Mouse (Mus musculus): ENCODE data around the gene Zbtb5.
"Not testable (repeated sequence)": the region's sequence is repeated elsewhere in the genome, so short reads cannot be mapped to it uniquely, and the experiment has no call there.

Zbtb5 gene

GRCm38 (mm10) chr4:45011581-45012104 lies 569 bp downstream of the Zbtb5 start:
- DNase-seq (ENCODE audit: low spot score in 2 of 2): no peak

DNA sequence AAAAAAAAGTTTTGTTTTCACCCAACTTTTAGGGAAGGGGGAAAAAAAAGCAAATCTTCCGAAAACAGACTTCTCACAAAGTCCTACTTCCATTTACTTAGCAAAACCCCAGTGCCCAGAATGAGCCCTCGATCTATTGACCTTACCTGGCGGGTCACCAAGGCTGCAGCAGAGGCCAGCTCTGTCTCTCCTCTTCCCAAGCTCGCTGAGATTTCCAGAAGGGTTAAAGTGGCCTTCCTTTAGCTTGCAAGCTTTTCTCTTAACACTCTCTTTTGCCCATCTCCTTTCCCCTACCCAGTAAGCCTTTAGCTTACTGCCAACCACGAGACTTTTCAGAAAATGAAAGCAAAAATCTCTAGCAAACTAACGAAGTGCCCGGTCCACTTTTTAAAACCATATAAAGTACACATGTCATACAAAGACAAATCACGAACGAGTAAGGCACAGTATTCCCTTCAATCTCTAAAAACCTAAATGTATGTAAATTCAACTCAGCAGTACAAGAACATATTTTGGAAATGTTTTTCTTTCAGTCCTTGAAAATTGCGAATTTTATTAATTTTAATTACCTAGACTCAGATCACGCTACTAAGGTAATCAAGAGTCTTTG lies 1.3 kb downstream of the Zbtb5 start:
- DNase-seq (ENCODE audit: low spot score in 2 of 2): no peak

DNA sequence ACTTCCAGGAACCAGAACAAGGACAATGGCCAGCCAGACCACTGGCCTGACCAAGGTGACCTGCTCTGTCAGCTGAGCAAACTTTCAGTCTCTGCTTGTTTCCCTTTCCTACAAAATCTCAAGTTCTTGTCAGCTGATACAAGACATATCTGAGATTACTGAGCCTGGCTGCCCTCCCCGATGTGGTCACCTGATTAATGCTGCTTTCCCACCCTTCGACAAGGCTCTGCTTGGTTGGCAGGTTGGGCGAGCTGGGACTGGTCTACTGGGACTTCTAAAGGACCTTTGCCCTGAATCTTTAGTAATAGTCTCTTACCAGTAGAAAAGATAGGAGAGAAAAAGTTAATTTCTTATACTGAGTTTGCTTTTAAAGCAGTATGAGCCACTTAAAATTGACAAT lies 6.8 kb downstream of the Zbtb5 start:
- DNase-seq (ENCODE audit: low spot score in 2 of 2): no peak

- no peak for DNase-seq (ENCODE audit: low spot score in 2 of 2)
Measured at GRCm38 (mm10) chr4:45000001-45000400, 12.2 kb downstream of the Zbtb5 start.

DNA sequence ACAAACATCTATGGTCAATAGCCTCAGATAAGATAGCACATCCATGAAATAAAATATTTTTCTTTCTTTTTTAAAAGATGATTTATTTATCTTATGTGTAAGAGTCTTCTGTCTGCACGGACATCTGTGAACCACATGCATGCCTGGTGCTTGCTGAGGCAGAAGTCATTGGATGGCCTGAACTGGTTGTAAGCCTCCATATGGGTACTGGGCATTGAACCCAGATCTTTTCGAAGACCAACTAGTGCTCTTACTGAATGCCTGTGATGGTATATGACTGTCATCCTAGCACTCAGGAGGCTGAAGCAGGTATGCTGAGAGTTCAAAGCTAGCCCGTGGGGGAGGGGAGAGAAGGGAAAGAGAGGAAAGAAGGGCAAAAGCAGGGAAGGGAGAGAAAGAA lies 14.1 kb downstream of the Zbtb5 start:
- no peak for DNase-seq (ENCODE audit: low spot score in 2 of 2)

DNA sequence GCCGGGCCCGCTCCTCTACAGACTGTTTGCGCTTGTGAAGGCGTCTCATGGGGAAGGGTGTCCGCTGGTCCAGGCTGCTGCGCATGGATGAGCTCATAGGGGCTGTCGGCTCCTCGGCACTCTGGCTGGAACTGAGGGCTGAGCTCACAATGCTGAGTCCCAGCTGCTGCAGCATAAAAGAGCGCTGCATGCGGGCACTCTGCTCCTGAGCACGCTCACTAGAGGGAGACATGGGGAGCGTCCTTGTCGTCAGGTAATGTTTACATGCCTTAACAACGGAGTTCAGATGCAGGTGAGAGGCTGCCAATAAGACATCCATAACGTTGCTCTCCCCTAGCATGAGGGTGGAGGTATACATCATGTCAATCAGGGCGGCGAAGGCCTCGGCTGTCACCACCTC lies 17.4 kb downstream of the Zbtb5 start:
- no peak for DNase-seq (ENCODE audit: low spot score in 2 of 2)

DNA sequence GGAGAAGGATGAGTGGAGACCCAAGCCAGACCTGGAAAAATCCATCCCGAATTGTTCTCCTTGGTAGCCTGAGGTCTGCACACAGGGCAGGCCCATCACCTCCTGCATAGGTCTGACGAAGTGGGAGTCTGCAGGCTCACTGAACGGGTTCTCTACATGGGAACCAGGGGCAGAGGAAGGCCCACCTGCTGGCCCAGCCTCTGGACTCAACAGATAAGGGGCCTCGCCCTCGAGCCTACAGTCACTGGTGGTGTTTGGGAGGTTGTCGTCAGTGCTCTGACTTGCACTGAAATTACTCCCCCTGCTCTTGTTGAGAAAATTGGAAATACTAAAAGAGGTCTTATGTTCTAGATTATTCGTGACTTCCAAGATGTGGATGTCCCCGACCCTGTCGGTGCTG lies 18.4 kb downstream of the Zbtb5 start:
- no peak for DNase-seq (ENCODE audit: low spot score in 2 of 2)

DNA sequence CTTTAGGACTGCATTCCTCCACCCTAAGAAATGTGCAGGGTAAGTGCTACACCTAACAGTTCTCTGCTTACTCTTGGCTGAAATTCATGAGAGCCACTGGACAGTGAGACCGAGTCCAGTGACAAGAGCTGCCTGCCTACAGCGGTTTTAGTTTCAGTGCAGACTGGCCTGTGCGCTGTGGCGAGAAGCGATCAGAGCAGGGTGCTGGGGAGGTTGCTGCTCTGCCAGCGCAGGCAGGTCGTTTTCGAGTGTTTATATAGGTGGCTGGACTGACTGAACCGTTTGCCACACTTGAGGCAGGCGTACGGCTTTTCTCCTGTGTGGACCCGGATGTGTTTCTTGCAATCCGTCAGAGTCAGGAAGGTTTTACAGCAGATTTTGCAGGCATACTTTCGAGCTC lies 19.0 kb downstream of the Zbtb5 start:
- DNase-seq (ENCODE audit: low spot score in 2 of 2): not testable (repeated sequence)

DNA sequence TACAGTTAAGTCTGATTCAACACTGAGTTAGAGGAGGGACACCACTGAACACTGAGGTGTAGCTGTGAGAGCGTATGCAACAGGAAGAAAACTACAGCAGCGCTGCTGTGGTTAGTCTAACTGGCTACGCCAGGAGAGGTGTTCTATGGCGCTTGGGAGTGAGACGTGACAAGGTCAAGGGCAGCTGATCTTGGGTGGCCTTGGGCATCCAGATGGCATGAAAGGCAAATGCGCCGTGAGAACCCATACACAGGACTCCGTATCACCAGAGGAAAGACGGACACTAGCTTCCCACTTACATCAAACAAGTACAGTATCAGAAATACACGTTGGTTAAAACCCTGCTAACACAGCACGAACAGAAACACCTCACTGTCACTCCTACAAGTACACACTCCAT lies 19.9 kb downstream of the Zbtb5 start:
- not testable (repeated sequence) for DNase-seq (ENCODE audit: low spot score in 2 of 2)

DNA sequence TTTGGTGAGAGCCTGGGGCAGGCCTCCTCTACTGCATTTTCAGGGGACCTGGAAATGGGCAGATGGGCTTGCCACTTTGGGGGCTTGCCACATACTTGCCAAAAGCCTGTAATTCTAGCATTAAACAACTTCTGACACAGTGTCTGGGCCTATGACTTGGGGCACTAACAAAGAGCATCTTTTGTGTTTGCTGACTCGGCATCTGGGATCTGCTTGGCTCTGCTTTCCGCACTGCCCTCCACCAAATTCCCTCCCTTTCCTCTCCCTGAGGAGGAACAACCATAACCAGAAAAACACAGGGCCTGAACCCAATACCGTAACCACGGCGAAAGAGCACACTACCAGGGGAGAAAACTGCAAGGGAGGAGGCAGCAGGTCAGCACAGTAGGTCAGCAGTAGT lies 21.7 kb downstream of the Zbtb5 start:
- DNase-seq (ENCODE audit: low spot score in 2 of 2): no peak

- no peak for DNase-seq (ENCODE audit: low spot score in 2 of 2)
Measured at GRCm38 (mm10) chr4:44983131-44983740, 29.0 kb downstream of the Zbtb5 start.

- no peak for DNase-seq (ENCODE audit: low spot score in 2 of 2)
Measured at GRCm38 (mm10) chr4:44982440-44983130, 29.6 kb downstream of the Zbtb5 start.

DNA sequence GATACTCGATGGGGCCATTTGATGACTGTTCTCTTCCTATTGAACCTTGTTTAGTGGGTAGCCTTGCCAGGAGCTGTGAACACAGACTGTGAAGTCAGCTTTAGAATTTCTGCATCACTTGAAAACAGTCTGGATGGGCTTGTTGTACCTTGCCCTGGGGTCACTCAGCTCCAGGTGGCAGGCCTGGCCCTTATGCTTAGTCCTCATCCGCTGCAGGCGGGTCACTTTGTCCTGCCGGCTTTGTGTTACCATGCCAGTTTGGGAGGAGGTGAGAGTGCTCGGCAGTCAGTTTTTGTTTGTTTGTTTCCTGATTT lies 30.3 kb downstream of the Zbtb5 start:
- DNase-seq (ENCODE audit: low spot score in 2 of 2): no peak

GRCm38 (mm10) chr4:44981280-44981973 lies 30.8 kb downstream of the Zbtb5 start, which contains the start of gene Grhpr:
Gene Grhpr, plus strand, starts transcription at chr4:44981395.
- peak; percentile 73 to 84 for DNase-seq (ENCODE audit: low spot score in 2 of 2)

DNA sequence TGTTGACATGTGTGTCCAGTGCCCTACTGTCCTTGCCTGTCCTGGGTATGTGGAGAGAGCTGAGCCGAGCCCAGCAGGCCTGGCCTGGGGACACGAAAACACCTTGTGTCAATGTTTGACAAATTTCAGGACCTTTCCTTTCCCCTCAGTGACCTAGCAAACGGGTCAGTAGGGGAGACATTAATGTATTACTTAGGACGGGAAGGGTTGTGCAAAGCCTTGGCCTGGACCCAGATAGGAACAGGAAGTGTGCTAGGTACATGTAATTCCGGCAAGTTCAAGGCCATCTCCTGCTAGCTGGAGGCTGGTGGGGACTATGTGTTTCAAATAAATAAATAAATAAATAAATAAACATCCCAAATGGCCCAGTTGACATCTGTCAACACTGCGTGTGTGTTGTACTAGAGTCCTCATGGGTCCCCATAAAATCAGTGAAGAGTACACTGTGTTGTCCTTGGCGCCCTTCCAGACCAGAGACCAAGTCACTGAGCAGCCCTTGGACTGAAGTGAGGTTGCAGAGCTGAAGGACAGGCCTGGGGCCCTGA lies 32.3 kb downstream of the Zbtb5 start:
- DNase-seq (ENCODE audit: low spot score in 2 of 2): no peak

DNA sequence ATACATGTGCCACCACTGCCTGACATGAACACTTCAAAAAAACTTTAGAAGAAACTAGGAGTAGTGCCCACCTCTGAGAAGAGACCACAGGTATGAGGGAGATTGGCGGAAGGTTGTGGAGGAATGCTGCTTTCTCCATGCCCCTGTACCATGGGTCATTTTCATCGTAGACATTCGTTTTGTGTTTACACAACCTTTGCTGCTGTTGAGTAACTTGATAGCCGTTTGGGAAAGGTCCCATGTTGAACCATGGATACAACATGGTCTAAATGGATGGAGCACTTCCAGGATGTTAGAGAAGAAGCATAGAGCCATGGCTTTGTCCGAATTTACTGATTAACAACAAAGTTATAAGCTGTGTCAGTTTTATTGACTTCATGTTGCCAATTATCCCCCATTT lies 34.0 kb downstream of the Zbtb5 start:
- DNase-seq (ENCODE audit: low spot score in 2 of 2): no peak

- DNase-seq (ENCODE audit: low spot score in 2 of 2): no peak
Measured at GRCm38 (mm10) chr4:44976921-44977710, 35.1 kb downstream of the Zbtb5 start.

- no peak for DNase-seq (ENCODE audit: low spot score in 2 of 2)
Measured at GRCm38 (mm10) chr4:44976026-44976615, 36.1 kb downstream of the Zbtb5 start.

GRCm38 (mm10) chr4:44974331-44974730 lies 37.9 kb downstream of the Zbtb5 start:
- DNase-seq (ENCODE audit: low spot score in 2 of 2): no peak

GRCm38 (mm10) chr4:44973871-44974270 lies 38.3 kb downstream of the Zbtb5 start:
- DNase-seq (ENCODE audit: low spot score in 2 of 2): no peak

- peak; percentile 84 to 94 for DNase-seq (ENCODE audit: low spot score in 2 of 2)
Measured at GRCm38 (mm10) chr4:44973450-44973849, 38.8 kb downstream of the Zbtb5 start.
